Mouse (Mus musculus) fat pad, adult 2 months (tissue): ENCODE results near the gene Atp8b5.

ENCODE experiments used
- DNase-seq: peaks from one replicate; pipeline ENCODE4 v3.0.0-alpha.2; 2011; ENCODE audit warnings: low read depth, low spot score; ENCODE audit errors: extremely low read depth

Gene Atp8b5

DNA sequence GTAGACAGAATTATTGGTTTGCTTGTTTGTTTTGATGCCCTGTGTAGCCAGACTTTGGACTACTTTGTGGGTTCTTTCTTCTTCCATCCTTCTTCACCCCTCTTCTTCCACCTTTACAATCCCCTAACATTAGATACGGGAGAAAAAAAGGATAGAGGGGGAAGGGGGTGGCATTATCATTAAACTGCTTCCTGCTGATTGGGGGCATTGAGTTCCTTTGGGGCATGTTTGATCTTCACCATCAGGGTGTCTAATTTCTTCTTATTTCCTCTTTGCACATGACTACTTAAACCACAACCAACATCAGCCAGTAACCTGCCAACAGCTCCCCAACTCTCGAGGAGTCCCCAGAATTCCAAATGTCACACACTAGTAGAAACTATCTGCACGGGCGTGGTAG lies 54.6 kb downstream of the Atp8b5 start:
- DNase-seq: no peak

DNA sequence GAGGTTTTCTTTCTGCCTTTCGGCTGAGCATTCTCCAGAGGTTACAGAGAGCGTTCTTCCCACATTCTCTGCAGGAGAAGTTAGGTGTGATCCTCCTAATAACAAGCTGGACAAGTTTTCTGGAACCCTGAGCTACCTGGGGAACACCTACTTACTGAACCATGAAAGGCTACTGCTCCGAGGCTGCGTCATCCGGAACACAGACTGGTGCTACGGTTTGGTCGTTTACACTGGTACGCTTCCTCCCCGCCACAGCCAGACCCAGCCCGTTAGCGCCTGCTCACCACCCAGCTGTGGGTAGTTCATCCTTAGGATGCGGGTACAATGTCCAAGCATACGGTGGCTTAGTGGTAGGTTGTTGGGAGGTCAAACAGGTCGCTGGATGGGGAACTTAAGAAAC lies 55.4 kb downstream of the Atp8b5 start:
- DNase-seq: no peak

DNA sequence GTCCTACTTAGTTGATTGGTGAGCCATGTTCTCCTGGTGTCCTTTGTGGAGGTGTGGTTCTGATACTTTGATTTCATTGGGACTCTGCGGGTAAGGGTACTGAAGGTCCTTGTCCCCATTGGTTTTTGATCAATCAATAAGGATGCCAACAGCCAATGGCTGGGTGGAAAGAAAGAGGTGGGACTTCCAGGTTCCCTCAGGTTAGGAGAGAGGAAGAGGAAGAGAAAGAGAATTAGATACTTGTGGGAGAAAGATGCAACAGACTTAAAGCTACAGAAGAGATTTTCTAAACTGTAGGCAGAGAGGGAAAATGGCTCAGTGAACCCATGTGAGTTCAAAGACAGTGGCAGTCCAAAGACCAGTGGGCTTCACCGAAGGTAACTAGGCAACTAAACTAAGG lies 60.2 kb downstream of the Atp8b5 start:
- no peak for DNase-seq

DNA sequence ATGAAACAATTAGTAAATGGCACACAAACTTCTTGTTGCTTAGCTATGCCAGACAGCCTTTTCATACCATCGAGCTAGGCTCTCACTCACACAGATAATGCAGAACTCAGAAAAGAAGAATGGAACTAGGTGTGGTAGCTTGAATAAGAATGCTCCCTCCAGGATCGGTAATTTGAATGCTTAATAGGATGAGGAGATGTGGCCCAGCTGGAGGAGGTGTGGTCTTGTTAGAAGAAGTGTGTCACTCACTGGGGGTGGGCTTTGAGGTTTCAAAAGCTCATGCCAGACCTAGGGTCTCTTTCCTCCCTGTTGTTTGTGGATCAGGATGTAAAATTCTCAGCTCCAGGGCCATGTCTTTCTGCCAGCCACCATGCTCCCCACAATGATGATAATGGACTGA lies 67.8 kb downstream of the Atp8b5 start:
- no peak for DNase-seq

DNA sequence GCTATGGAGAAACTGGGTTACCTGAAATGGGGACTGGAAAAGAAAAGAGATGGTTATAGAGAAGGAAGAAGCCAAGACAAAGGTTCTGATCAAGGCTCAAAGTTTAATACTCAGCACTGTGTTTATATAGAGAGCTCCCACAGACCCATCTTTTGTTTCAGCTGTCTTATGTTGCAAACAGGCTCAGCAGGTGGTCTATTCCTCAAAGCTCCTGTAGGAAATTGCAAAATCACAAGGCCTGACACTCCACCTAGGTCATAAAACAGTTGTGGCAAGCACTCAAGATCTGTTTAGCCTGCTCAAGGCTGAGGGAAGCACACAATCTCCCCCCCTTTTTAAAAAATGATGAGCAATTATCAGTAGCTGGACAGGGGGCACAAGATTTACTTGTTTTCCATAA lies 69.2 kb downstream of the Atp8b5 start:
- no peak for DNase-seq

DNA sequence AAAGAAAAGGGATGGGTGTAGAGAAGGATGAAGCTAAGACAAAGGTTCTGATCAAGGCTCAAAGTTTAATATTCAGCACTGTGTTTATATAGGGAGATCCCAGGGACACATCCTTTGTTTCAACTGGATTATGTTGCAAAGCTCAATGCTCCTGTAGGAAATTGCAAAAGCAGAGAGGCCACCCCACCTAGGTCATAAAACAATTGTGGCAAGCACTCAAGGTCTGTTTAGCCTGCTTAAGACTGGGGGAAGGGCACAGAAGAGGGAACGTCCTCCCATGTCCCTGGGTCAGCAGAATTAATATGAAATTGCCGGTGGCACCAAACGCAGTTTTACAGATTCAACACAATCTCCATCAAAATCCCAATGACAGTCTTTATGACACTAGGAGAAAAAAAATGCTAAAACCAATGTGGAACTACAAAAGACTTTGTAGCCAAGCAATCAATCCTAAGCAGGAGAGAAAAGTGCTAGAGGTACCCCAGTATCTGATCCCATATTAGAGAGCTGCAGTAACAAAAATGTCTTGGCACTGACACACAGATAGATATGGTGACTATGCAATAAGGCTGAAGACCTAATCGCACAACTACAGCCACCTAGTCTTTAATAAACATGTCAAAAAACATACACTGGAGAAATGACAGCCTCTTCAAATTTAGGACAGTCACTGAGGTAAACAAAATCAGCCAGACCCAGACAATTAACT lies 73.3 kb downstream of the Atp8b5 start:
- DNase-seq: no peak

DNA sequence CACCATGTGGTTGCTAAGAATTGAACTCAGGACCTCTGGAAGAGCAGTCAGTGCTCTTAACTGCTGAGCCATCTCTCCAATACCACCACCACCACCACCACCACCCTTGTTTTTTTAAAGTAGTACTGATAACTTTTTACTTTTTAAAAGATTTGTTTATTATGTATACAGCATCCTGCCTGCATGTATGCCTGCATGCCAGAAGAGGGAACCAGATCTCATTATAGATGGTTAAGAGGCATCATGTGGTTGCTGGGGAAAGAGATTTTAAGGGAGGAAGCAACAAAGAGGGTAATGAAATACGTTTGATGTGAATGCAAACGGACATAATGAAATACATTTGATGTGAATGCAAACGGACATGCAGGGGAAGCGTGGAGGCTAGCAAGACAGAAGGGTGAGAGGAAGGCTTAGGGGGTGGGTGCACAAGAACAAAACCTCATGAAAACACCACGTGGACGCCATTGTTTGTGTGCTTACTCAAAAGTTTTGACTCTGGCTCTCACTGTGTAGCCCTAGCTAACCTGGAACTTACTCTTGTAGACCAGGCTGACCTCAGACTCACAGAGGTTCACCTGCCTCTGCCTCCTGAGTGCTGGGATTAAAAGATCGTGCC lies 74.4 kb downstream of the Atp8b5 start:
- DNase-seq: no peak

DNA sequence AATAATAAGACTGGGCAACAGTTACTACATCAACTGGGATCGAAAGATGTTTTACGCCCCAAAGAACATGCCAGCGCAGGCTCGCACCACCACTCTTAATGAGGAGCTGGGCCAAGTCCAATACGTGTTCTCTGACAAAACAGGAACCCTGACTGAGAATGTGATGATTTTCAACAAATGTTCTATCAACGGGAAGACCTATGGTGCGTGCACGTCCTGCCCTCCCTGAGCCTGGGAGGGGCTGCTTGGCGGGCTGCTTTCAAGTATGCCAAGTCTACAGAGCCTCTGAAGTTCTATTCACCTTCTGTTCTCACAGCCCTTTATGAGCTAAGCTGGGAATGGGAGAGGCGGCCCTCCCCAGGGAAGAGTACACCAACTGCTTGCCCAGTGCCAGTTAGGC lies 75.5 kb downstream of the Atp8b5 start:
- no peak for DNase-seq

DNA sequence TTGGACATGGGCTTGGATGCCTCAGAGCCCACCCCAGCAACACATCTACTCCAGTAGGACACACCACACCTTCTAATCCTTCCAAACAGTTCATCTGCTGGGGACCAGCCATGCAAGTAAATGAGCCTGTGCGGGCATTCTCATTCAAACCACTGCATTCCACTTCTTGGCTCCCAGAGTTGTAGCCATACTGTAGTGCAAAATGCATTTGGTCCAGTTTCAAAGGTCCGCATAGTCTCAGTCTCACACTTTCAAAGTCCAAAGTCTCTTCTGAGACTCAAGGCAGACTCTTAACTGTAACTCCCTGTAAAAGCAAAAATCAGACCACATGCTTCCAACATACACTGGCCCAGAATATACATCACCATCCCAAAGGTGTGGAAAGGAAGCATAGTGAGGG lies 78.0 kb downstream of the Atp8b5 start:
- DNase-seq: no peak

DNA sequence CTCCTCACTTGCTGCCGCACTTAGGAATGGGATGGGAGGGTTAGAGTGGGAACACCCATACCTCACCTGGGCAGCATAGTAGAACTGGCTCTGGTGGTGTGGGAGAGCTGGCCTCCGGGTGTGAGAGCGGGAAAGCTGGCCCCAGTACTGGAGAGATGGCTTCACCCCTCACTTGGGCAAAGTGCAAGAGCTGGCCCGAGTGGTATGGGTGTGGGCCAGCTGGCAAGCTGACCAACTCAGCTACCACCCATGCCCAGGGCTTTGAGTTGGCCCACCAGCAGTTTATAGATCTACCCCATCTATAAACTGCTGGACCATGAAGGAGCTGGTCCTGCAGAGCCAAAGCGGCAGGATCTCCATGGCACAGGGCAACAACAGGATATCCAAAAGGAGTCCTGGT lies 82.2 kb downstream of the Atp8b5 start:
- DNase-seq: no peak

DNA sequence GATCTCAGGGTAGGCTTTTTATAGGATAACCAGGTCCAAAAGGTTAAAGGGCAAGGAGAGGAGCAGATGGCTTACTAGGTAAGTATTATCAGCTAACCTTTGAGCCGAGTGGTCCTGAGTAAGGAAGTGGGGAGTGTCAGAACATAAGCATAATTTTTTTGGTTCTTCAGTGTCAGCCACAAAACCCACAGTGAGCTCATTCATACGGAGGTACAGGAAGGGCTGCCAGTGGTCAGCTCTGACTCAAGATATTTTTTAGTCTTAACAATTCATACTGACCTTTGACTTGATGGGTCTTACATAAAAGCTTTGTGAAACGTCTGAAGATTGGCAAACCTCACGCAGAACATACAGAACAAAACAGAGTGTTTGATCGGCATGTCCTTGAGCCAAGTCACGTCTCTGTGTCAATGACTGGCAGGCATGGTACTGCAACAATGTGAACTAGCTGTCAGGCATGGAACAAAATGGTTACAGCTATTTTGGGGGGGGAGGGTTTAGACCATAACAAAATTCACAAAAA lies 83.1 kb downstream of the Atp8b5 start:
- DNase-seq: peak; percentile 43

DNA sequence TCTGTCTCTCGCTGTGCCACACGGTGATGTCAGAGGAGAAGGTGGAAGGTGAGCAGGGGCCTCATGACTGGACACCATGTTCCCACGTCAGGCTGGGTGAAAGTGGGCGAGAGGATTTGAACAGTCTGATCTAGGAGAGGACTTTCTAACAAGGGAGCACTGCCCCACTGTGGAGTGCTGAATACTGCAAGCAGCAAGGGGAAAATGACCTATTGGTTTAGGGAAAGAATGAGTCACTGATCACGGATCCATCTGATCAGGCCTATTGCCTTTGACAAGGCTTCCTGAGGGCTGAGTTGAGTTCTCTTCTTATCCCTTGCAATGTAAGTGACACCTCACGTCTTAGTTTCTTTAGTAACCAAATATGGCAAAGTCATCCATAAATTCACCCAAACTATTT lies 86.7 kb downstream of the Atp8b5 start:
- no peak for DNase-seq

DNA sequence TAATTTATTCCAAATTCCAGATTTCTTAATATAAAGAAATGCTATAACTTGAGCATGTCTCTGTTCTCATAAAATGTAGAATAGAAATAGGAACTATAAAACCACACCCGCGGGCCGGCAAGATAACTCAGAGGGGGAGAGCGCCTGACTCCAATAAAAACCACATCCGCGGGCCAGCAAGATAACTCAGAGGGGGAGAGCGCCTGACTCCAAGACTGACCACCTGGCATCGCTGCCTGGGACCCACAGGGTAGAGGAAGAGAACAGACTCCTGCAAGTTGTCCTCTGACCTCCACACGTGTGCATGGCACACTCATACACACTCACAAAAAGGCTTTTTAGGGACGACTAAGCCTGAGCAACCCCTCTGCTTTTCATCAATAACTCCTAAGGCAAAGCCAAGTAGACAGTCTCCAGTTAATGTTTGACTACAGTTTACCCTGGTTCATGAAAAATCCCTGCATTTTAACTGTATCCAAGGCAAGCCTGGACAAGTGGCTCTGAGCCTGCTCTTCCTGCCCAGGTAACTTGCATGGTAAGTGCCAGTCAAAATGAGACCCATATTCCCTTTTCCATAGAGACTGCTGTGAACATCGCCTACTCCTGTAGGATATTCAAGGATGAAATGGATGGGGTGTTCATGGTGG lies 98.1 kb downstream of the Atp8b5 start:
- DNase-seq: no peak

DNA sequence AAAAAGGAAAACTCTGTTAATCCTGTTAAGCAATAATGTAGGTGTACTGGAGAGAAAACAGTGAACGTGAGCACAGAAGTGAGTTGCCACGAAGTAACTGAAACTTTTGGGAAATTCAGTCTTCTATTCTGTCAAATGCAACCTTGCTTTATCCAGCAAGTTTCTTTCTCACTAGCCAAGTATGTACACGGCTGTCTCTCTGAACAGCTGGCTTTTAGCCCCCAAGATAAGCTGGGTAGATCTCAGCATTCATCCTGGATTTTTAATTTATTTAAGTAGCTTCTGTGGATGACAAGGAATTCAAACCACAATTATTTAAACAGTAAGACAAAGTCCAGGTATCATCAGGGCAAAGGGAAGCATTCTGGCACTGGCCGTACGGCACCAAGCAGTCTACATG lies 100.3 kb downstream of the Atp8b5 start:
- DNase-seq: no peak

DNA sequence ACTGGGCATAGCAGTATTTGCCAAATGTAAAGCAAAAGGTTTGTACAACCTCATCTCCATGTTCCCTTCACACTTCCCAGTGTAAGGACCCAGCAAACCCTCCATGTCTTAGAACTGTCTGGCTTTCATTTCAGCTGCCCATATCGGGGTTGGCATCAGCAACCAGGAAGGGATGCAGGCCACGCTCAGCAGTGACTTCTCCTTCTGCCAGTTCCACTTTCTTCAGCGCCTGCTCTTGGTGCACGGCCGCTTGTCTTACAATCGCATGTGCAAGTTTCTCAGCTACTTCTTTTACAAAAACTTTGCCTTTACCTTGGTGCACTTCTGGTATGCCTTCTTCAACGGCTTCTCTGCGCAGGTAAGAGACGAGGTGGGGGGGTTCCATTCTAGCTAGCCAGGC lies 100.8 kb downstream of the Atp8b5 start:
- no peak for DNase-seq

DNA sequence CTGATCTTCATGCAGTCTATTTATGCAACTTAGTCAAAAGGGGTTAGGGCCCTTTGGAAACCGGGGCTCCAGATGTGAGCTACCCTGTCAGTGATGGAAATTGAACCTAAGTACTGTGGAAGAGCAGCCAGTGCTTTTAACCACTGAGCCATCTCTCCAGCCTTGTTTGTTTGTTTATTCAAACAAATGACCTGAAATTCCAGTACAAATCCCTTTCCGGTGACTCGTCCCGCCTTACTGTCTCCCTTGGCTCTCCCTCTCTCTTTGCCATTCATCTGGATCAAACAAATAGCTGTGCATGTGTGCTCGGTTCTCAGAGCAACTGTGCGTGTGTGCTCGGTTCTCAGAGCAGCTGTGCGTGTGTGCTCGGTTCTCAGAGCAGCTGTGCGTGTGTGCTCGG lies 104.4 kb downstream of the Atp8b5 start:
- no peak for DNase-seq

DNA sequence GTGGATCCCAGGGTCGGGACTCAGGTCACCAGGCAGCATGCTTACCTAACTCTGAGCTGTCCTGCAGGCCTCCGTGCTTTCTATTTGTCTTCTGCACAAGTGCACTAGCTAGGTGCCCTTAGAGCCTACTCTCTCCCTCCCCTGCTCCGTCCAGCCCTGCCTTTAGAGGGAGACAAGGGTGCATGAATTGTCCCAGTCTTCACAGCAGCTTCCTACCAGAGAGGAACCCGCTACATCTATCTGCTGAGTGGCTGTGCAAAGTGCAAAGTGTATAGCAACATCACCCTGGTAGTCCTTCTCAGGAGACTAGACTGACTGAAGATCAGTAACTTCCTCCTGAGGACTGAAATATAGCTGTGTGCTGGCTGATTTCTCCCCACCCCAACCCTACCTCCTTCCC lies 105.2 kb downstream of the Atp8b5 start:
- no peak for DNase-seq

DNA sequence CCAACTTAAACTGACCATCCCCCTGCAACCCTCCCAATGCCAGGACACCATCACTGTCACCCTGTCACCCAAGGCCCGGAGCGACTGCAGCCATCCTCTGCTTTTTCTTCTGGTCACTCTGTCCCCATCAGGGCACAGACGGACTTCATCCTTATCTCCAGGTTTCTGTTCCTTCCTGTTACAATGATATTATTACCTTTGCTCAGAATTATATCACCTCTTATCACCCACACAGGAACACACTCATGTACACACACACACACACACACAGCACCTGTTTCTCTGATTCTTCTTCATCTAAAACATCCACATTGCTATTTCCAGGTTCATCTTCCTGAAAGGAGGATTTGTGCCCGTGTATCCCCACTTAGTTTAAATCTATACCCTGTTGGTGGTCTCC lies 107.3 kb downstream of the Atp8b5 start:
- no peak for DNase-seq

DNA sequence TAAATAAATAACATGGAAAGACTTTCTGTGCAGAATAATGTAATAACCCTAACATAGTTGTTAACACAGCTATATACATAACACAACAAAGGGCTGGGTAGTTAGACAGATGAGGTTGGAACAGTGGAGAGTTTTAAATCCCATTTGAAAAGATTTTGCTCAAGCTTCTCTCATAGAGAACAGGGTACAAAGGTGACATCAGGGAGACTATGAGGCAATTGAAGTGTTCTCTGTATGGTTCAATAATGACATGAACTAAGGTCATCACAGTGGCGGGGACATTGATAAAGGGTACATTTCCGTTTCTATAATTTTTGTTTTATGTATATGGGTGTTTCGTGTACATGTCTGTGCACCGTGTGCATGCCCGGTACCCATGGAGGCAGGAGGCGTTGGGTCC lies 112.6 kb downstream of the Atp8b5 start:
- DNase-seq: no peak

DNA sequence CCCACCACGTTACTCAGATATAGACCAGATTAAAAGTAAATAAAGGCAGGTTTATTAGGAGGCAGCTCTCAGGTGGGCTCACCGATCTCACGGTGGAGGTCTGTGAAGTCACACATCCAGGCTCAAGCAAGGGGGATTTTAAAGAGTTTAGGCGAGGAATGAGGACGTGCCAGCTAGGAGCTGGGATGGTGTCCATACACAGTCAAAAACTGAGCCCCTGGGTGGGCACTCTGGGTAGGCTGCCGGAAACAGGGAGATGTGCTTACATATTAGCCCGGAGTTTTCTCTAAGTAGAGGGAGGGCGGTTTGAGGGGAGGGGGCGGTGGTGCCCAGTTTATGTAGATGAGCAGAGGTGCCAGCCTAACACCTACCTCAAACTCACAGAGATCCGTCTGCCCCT lies 114.0 kb downstream of the Atp8b5 start:
- DNase-seq: no peak

DNA sequence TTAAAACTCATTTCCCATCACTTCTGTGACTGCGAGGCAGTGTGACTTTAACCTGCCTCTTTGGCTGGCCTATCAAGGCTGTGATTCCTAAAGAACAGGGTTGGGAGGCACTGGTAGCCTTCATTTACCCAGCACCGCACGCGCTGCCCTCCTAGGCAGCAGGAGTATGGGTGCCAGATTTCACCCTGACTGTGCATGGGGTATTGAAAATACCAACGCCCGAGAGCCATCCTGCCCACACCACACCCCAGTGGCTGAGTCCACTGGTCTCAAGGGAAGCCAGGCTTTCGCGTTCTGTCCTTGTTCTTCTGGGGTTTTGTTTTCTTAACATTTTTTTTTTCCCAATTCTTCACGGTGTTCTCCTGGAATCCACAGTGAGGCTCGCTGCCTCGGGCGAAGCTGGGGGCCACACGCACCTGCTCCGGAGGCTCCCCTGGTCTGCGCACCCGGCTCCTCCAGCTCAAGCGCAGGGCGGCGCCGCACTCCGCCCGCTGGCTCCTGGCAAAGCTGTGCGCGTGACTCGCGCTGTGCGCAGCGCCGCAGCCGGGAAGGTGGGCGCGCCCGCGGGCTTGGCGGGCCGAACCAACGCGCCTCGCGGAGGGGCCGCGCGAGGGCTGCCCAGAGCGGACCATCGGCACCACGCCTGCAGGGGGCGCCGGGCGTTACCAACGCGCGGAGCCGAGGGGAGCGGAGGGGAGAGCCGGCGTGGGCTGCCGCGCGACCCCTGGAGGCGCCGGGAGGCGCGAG lies 114.6 kb downstream of the Atp8b5 start, which contains the start of gene Rusc2:
Gene Rusc2 (plus strand): TSS at position 572 of the 747 bp plus-strand sequence.
- no peak for DNase-seq
